Mouse (Mus musculus): ENCODE measurements at regions not wholly inside any gene's neighbourhood (a gene's known extent, or its start where the extent isn't known, plus 50 kb on each side); places are given as distances from the start of the nearest gene placed in this dataset.

GRCm38 (mm10) chr4:33735442-33735966 is 188.9 kb upstream of the Cnr1 start:
- no peak for TF ChIP-seq MXI1 (IDR thresholded peaks at IDR 0.05; ENCODE audit: low read depth, low read length)
- no peak for TF ChIP-seq CTCF (conservative IDR thresholded peaks at IDR 0.05 in 1 of 2, IDR thresholded peaks at IDR 0.05 in 1 of 2; ENCODE audit: low read depth in 2 of 2, low read length in 2 of 2)
- TF ChIP-seq ZC3H11A (IDR thresholded peaks at IDR 0.05; ENCODE audit: low read depth, low read length) = no peak
- TF ChIP-seq POLR2AphosphoS2 (IDR thresholded peaks at IDR 0.05; ENCODE audit: low read depth, low read length) = no peak
- TF ChIP-seq SIN3A (IDR thresholded peaks at IDR 0.05; ENCODE audit: low read length) = no peak
- no peak for TF ChIP-seq MAFK (IDR thresholded peaks at IDR 0.05; ENCODE audit: insufficient replicate concordance, low read length)
- no peak for TF ChIP-seq IRF4 (IDR thresholded peaks at IDR 0.05; ENCODE audit: low read depth, low read length)
- no peak for TF ChIP-seq RCOR1 (conservative IDR thresholded peaks at IDR 0.05; ENCODE audit: low read depth, low read length)
